Mouse (Mus musculus) liver, postnatal 0 days (tissue): ENCODE measurements around the gene Gja5.

ENCODE experiments used
- CTCF ChIP-seq: sonication (generic); IDR thresholded peaks from 2 replicates; pipeline ENCODE4 v1.5.1; 2016; ENCODE audit warnings: antibody characterized with exemption, low read depth
- EP300 ChIP-seq: IDR thresholded peaks from 2 replicates; pipeline ENCODE4 v1.6.1; 2016; ENCODE audit warnings: antibody characterized with exemption, low read depth, mild to moderate bottlenecking

- TF ChIP-seq CTCF (no peak), EP300 (no peak)
These were observed 143.3 kb downstream of the Gja5 start for GRCm38 (mm10) chr3:97047757-97048156.
